ENCODE assay signal across 13 mouse cellular contexts in the genomic region with DNA sequence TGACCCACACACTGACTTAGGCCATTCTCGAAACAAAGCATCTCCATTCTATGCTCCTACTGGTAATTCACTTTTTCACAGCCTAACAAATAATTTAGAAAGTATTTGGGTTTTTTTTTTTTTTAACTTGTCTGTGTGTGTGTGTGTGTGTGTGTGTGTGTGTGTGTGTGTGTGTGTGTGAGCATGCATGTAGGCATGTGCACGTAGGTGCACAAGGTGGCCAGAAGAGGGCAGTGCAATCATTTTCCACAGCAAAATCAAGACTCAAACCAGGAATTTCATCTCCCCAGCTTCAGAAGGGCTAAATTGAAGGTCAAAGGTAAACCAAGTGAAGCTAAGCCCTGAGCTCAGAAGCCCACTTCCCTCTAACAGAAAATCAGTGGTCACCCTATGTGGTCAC. TPM values are rescaled to one million over a fixed set of nuclear protein-coding genes. Genes with fewer than 3 reads are reported as not detected.
A peak's percentile ranks its signal among the peaks of the same experiment; 100 is the strongest.
DNase-seq lines count a peak whose midpoint lies in the region; ATAC-seq and TF ChIP-seq lines count a peak whose summit lies in the region.
"Had no signal": no experiment of that assay in that cellular context is flagged by ENCODE, and none has a peak within 500 bp of the region (broad histone marks: within the 10 kb centered on the region; RNA-seq: fewer than 3 reads in every experiment).

No protein-coding gene starts in this region.

- H3K9me3 ChIP-seq in heart, postnatal 0 days (replicated peaks; ENCODE audit: control insufficient read depth, low read length), result no peaks in the 10 kb centered on the region
- H3K9me3 ChIP-seq in heart, embryonic 11.5 days (replicated peaks; ENCODE audit: control insufficient read depth, low read length), result no peaks in the 10 kb centered on the region
- H3K9me3 ChIP-seq in lung, postnatal 0 days (ENCODE audit: low read length), result no peaks in the 10 kb centered on the region
- H3K9me3 ChIP-seq in hindbrain, embryonic 14.5 days (ENCODE audit: control insufficient read depth, low read length), result no peaks in the 10 kb centered on the region
- H3K9me3 ChIP-seq in heart, embryonic 12.5 days (replicated peaks), result no peaks in the 10 kb centered on the region
- H3K9me3 ChIP-seq: limb, embryonic 15.5 days had no signal

- H3K9ac ChIP-seq in heart, postnatal 0 days (replicated peaks; ENCODE audit: low read depth, low read length), result no peak overlapping the region
- no peak overlapping the region for H3K9ac ChIP-seq in heart, embryonic 11.5 days (ENCODE audit: low read depth, low read length)
- no peak overlapping the region for H3K9ac ChIP-seq in lung, postnatal 0 days (replicated peaks; ENCODE audit: low read depth)
- no peak overlapping the region for H3K9ac ChIP-seq in hindbrain, embryonic 14.5 days
- no peak overlapping the region for H3K9ac ChIP-seq in heart, embryonic 12.5 days
- H3K9ac ChIP-seq: limb, embryonic 15.5 days had no signal

- no peak overlapping the region for H3K27ac ChIP-seq in heart, postnatal 0 days (ENCODE audit: low read depth)
- H3K27ac ChIP-seq in heart, embryonic 11.5 days (ENCODE audit: low read depth, low read length), result no peak overlapping the region
- no peak overlapping the region for H3K27ac ChIP-seq in lung, postnatal 0 days (ENCODE audit: low read length)
- 0 out of 2 replicates have a peak overlapping the region, but pooled peaks have one; percentile 40 for H3K27ac ChIP-seq in hindbrain, embryonic 14.5 days
- H3K27ac ChIP-seq in olfactory bulb, adult 2 months (ENCODE audit: insufficient read depth, low read depth, low read length), result peak overlapping the region; percentile 98
- no peak overlapping the region for H3K27ac ChIP-seq in heart, embryonic 12.5 days (ENCODE audit: poor library complexity, severe bottlenecking)
- H3K27ac ChIP-seq: limb, embryonic 15.5 days had no signal

- H3K4me2 ChIP-seq in heart, postnatal 0 days (ENCODE audit: low read depth, low read length), result no peak overlapping the region
- no peak overlapping the region for H3K4me2 ChIP-seq in heart, embryonic 11.5 days
- H3K4me2 ChIP-seq in lung, postnatal 0 days (replicated peaks; ENCODE audit: low read depth, low read length), result no peak overlapping the region
- H3K4me2 ChIP-seq in hindbrain, embryonic 14.5 days (replicated peaks), result no peak overlapping the region
- H3K4me2 ChIP-seq in heart, embryonic 12.5 days, result no peak overlapping the region
- H3K4me2 ChIP-seq: limb, embryonic 15.5 days had no signal

- 0 out of 2 replicates have a peak, but pooled peaks have one; percentile 7 for TF ChIP-seq CTCF in heart, postnatal 0 days (IDR thresholded peaks at IDR 0.05; ENCODE audit: low read depth)
- TF ChIP-seq CTCF in lung, postnatal 0 days (IDR thresholded peaks at IDR 0.05), result peak; percentile 44
- no peak for TF ChIP-seq CTCF in olfactory bulb, adult 2 months (IDR thresholded peaks at IDR 0.05; ENCODE audit: insufficient read depth, low read depth, low read length)

- no peak for DNase-seq in heart, postnatal 0 days (ENCODE audit: low spot score)
- no peak for DNase-seq in lung, postnatal 0 days (ENCODE audit: low spot score)
- no peak for DNase-seq in lung, adult 18-20 months
- no peak for DNase-seq in hindbrain, embryonic 14.5 days (ENCODE audit: low spot score)
- no peak for DNase-seq in testis, postnatal 10 days (ENCODE audit: low spot score)
- DNase-seq: gastrocnemius, postnatal 25 days; heart, postnatal 14 days; thymus, postnatal 36 days had no signal

- H3K27me3 ChIP-seq in heart, postnatal 0 days (ENCODE audit: control insufficient read depth, insufficient read depth, low read length), result no peaks in the 10 kb centered on the region
- no peaks in the 10 kb centered on the region for H3K27me3 ChIP-seq in heart, embryonic 11.5 days (ENCODE audit: control insufficient read depth, insufficient read depth, low read length)
- H3K27me3 ChIP-seq in lung, postnatal 0 days (replicated peaks; ENCODE audit: insufficient read depth, low read length), result no peaks in the 10 kb centered on the region
- no peaks in the 10 kb centered on the region for H3K27me3 ChIP-seq in hindbrain, embryonic 14.5 days (ENCODE audit: control insufficient read depth, insufficient read depth, low read length)
- no peaks in the 10 kb centered on the region for H3K27me3 ChIP-seq in heart, embryonic 12.5 days (replicated peaks)
- H3K27me3 ChIP-seq: limb, embryonic 15.5 days had no signal

- no peak overlapping the region for H3K4me3 ChIP-seq in heart, postnatal 0 days (ENCODE audit: low read depth, low read length)
- H3K4me3 ChIP-seq in heart, embryonic 11.5 days (ENCODE audit: low read depth, low read length), result no peak overlapping the region
- H3K4me3 ChIP-seq in lung, postnatal 0 days (ENCODE audit: low read depth, low read length), result no peak overlapping the region
- no peak overlapping the region for H3K4me3 ChIP-seq in hindbrain, embryonic 14.5 days (replicated peaks; ENCODE audit: low read length)
- no peak overlapping the region for H3K4me3 ChIP-seq in olfactory bulb, adult 2 months (ENCODE audit: insufficient read depth, low read depth, low read length)
- no peak overlapping the region for H3K4me3 ChIP-seq in heart, embryonic 12.5 days
- H3K4me3 ChIP-seq: limb, embryonic 15.5 days had no signal

- 91% methylated on average over 2 of the region's 2 CpGs for WGBS in heart, postnatal 0 days
- WGBS in heart, embryonic 11.5 days (ENCODE audit: insufficient replicate concordance), result 93% methylated on average over 2 of the region's 2 CpGs
- 83% methylated on average over 2 of the region's 2 CpGs for WGBS in lung, postnatal 0 days
- WGBS in hindbrain, embryonic 14.5 days, result 89% methylated on average over 2 of the region's 2 CpGs
- 82% methylated on average over 2 of the region's 2 CpGs for WGBS in olfactory bulb, adult 2 months
- WGBS in heart, embryonic 12.5 days, result 88% methylated on average over 2 of the region's 2 CpGs

- no peaks in the 10 kb centered on the region for H3K36me3 ChIP-seq in heart, postnatal 0 days (replicated peaks; ENCODE audit: control insufficient read depth, insufficient read depth, low read length)
- no peaks in the 10 kb centered on the region for H3K36me3 ChIP-seq in heart, embryonic 11.5 days (ENCODE audit: control insufficient read depth, insufficient read depth, low read length)
- H3K36me3 ChIP-seq in lung, postnatal 0 days (ENCODE audit: insufficient read depth, low read length), result no peaks in the 10 kb centered on the region
- H3K36me3 ChIP-seq in hindbrain, embryonic 14.5 days (replicated peaks; ENCODE audit: control insufficient read depth, insufficient read depth), result no peaks in the 10 kb centered on the region
- no peaks in the 10 kb centered on the region for H3K36me3 ChIP-seq in heart, embryonic 12.5 days
- H3K36me3 ChIP-seq: limb, embryonic 15.5 days had no signal

- H3K4me1 ChIP-seq in heart, postnatal 0 days (ENCODE audit: control insufficient read depth, insufficient read depth), result no peaks in the 10 kb centered on the region
- H3K4me1 ChIP-seq in heart, embryonic 11.5 days (ENCODE audit: control insufficient read depth, insufficient read depth, low read length), result peaks cover 14% of the 10 kb centered on the region
- no peaks in the 10 kb centered on the region for H3K4me1 ChIP-seq in lung, postnatal 0 days (ENCODE audit: insufficient read depth, low read depth, low read length)
- peaks cover 17% of the 10 kb centered on the region for H3K4me1 ChIP-seq in hindbrain, embryonic 14.5 days (replicated peaks; ENCODE audit: control insufficient read depth, insufficient read depth, low read length)
- H3K4me1 ChIP-seq in olfactory bulb, adult 2 months (ENCODE audit: control insufficient read depth, insufficient read depth, low read length), result peaks cover 36% of the 10 kb centered on the region
- peaks cover 11% of the 10 kb centered on the region for H3K4me1 ChIP-seq in heart, embryonic 12.5 days (replicated peaks)

- TF ChIP-seq EP300 in heart, postnatal 0 days (IDR thresholded peaks at IDR 0.05; ENCODE audit: low read depth), result no peak
- TF ChIP-seq EP300 in lung, postnatal 0 days (IDR thresholded peaks at IDR 0.05), result no peak

- no peak for ATAC-seq in heart, postnatal 0 days (ENCODE audit: insufficient read depth, low read depth)
- ATAC-seq in heart, embryonic 11.5 days (replicated peaks; ENCODE audit: insufficient number of reproducible peaks, low FRiP score, low TSS enrichment), result no peak
- ATAC-seq in lung, postnatal 0 days, result no peak
- ATAC-seq in hindbrain, embryonic 14.5 days (ENCODE audit: low FRiP score), result no peak
- no peak for ATAC-seq in heart, embryonic 12.5 days (ENCODE audit: insufficient number of reproducible peaks, low FRiP score)
- ATAC-seq: CD4-positive, CD25-positive, alpha-beta regulatory T cell, adult 4 months had no signal

- no peak for TF ChIP-seq POLR2A in olfactory bulb, adult 2 months (IDR thresholded peaks at IDR 0.05; ENCODE audit: insufficient read depth, low read depth, low read length)

RNA-seq across cellular contexts. Expression of a gene that starts 27.5 kb away (rescaled TPM):
- 28.9 and 39.4 TPM in 2 replicates for total RNA-seq in heart, postnatal 0 days (2014; rRNA removed; ENCODE audit: low replicate concordance)
- 5.8 and 6.8 TPM in 2 replicates for polyA plus RNA-seq in heart, postnatal 0 days (2015; fragmentation: Nextera tagmentation; extraction: Ambion mirVana)
- 22.1 and 25.0 TPM in 2 replicates for polyA plus RNA-seq in heart, embryonic 11.5 days (2014; fragmentation: Nextera tagmentation; extraction: Ambion mirVana)
- polyA plus RNA-seq in lung, postnatal 0 days (2015; fragmentation: Nextera tagmentation; extraction: Ambion mirVana), result 9.2 and 10.8 TPM in 2 replicates
- 86.6 and 101 TPM in 2 replicates for polyA plus RNA-seq in hindbrain, embryonic 14.5 days (2014; fragmentation: Nextera tagmentation; extraction: Ambion mirVana)
- not detected in 2 replicates for polyA plus RNA-seq in olfactory bulb, adult 2 months (2012; ENCODE audit: insufficient read depth, insufficient read length, low replicate concordance, missing spikeins)
- 23.4 and 23.9 TPM in 2 replicates for polyA plus RNA-seq in heart, embryonic 12.5 days (2016; fragmentation: Nextera tagmentation; extraction: Ambion mirVana)

RNA-seq across cellular contexts. Expression of a gene that starts 54.4 kb away (rescaled TPM):
- 38.3 and 43.0 TPM in 2 replicates for total RNA-seq in heart, postnatal 0 days (2014; rRNA removed; ENCODE audit: low replicate concordance)
- polyA plus RNA-seq in heart, postnatal 0 days (2015; fragmentation: Nextera tagmentation; extraction: Ambion mirVana), result 12.3 and 12.6 TPM in 2 replicates
- polyA plus RNA-seq in heart, embryonic 11.5 days (2014; fragmentation: Nextera tagmentation; extraction: Ambion mirVana), result 17.9 and 21.0 TPM in 2 replicates
- 19.1 and 20.3 TPM in 2 replicates for polyA plus RNA-seq in lung, postnatal 0 days (2015; fragmentation: Nextera tagmentation; extraction: Ambion mirVana)
- 5.4 and 7.1 TPM in 2 replicates for polyA plus RNA-seq in hindbrain, embryonic 14.5 days (2014; fragmentation: Nextera tagmentation; extraction: Ambion mirVana)
- not detected in 2 replicates for polyA plus RNA-seq in olfactory bulb, adult 2 months (2012; ENCODE audit: insufficient read depth, insufficient read length, low replicate concordance, missing spikeins)
- polyA plus RNA-seq in heart, embryonic 12.5 days (2016; fragmentation: Nextera tagmentation; extraction: Ambion mirVana), result 19.6 and 21.6 TPM in 2 replicates

Comparison
In these comparisons a context has a peak if more than half of its experiments do, and no peak if none do; other contexts are left out.
1. H3K27ac ChIP-seq: peak in hindbrain, embryonic 14.5 days (single experiment) and olfactory bulb, adult 2 months (single experiment); none in heart, postnatal 0 days (single experiment), heart, embryonic 11.5 days (single experiment), lung, postnatal 0 days (single experiment) and heart, embryonic 12.5 days (single experiment).